Mouse (Mus musculus) gastrocnemius, postnatal 14 days (tissue): ENCODE data around the gene Cers1. TPM values are rescaled to one million over a fixed set of nuclear protein-coding genes. Genes with fewer than 3 reads are reported as not detected.

Source experiments
- DNase-seq: peaks from one replicate; pipeline ENCODE4 v3.0.0; 2021; ENCODE audit warnings: mixed read lengths
- intact Hi-C: fragments of 180-260 bp; cut with DNase I; formaldehyde crosslinking; loops from one replicate; pipeline ENCODE4 v1.15.1; 2025; ENCODE audit warnings: low total_unique reads
- long read RNA-seq, 2 experiments: library from polyadenylated mRNA; stranded (forward); transcript quantifications; one replicate each; pipeline ENCODE4 v2.0.0; 2021
- total RNA-seq, 2 experiments: library from RNA; stranded (reverse); gene quantifications; 2 replicates each; pipeline ENCODE4 v1.2.3; 2021

The Cers1 gene
- total RNA-seq, result 10 to 100 TPM; 14.5 to 24.5 TPM
- long read RNA-seq, experiment 1, transcript Cers1-203 (8 exons, 2,728 nt), result major isoform, 58 of 72 reads
- long read RNA-seq, experiment 1, partial matches to known transcripts, result 6 of 72 reads
- long read RNA-seq, experiment 1, other reads (novel, unspliced or antisense), result 8 of 72 reads
- long read RNA-seq, experiment 2, transcript Cers1-203 (8 exons, 2,728 nt), result major isoform, 69 of 76 reads
- long read RNA-seq, experiment 2, partial matches to known transcripts, result 6 of 76 reads
- long read RNA-seq, experiment 2, other reads (novel, unspliced or antisense), result 1 of 76 reads

DNA sequence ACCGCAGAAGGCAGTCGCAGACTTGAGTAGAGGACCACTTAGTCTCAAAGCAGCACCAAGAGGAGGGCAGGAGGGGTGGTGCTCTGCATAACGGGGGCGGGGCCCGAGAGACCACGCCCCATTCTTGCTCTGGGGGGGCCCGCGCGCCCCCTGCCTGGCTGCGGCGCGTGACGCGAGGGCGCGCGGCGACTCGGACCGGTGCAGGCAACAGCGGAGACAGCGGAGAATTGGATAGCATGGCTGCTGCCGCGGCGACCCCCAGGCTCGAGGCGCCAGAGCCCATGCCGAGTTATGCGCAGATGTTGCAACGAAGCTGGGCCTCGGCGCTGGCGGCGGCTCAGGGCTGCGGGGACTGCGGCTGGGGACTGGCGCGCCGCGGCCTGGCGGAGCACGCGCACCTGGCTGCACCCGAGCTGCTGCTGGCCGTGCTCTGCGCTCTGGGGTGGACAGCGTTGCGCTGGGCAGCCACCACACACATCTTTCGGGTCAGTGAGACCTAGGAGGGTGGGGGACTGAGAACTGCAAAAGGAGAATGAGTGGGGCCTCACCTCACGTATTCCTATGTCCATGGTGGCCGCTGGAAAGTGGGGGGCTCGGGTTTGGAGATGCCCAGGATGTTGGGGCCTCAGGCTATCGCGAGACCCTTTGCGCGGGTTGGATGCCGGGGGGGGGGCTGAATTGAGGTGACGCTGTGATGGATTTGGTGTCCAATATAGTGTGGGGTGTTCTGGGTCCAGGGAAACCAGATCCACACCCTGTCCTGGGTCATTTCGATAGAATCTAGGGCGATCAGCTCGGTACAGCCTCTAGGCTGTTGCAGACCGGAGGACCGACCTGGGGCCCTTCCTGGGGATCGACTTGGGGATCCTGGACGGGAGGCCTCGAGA, at the start of gene Cers1:
Gene Cers1, plus strand, starts transcription at position 152 of the 887 bp plus-strand sequence.
- intact Hi-C loops, result no loop called here
- DNase-seq, result peak; percentile 70

- no peak for DNase-seq
- intact Hi-C loops, result no loop called here
Observed at GRCm38 (mm10) chr8:70267674-70268073, 47.9 kb upstream of the Cers1 start.

DNA sequence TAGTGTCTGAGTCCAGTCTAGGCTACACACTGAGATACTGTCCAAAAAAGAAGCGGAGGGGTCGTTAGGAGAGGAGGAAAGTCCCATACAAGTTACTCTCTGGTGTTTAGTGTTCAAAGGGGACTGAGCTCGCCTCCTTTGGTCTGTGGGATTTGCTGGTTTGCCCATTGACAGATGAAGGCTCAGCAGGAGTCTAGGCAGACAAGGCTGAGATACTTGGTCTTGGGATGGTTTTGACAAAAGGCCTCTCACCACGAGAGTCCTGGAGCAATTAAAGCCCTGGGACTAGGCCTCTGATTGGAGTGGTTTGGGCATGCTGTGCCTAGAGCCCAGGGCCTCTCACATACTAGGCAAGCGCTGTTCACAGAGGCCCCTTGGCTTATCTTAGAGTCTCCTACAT, 47.3 kb upstream of the Cers1 start:
- no peak for DNase-seq
- intact Hi-C loops, result no loop called here

DNA sequence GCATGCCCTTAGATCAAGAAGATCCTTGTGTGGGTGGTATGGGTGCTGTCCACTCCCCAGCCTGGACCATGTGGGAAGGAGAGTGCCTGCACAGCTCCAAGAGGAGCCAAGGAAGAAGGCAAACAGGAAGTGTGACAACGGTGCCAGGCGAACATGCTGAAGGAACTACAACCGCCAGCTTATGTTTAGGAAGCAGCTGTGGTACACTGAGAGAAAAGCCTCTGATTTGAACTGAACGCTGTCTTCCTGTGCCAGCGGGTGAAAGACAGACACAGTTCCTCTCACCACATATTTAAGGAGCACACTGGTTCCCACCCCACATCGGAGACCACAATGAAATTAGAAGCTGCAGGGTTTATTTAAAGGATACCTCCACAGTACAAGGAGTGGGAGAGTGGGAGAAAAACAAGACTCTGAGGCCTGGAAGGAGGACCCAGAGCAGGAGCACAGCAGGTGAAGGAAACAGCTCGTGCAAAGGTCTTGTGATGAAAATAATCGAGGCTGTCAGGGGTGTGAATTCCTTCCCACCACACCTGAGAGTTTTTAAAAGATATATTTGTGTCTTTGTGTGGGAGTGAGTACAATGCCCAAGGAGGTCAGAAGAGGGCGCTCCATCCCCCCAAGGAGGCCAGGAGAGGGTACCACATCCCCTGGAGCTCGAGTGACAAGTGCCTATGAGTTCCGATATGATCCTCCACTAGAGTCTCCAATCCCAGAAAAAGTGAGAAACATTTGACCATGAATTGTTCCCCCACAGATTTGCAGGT, 46.6 kb upstream of the Cers1 start:
- DNase-seq, result no peak

DNA sequence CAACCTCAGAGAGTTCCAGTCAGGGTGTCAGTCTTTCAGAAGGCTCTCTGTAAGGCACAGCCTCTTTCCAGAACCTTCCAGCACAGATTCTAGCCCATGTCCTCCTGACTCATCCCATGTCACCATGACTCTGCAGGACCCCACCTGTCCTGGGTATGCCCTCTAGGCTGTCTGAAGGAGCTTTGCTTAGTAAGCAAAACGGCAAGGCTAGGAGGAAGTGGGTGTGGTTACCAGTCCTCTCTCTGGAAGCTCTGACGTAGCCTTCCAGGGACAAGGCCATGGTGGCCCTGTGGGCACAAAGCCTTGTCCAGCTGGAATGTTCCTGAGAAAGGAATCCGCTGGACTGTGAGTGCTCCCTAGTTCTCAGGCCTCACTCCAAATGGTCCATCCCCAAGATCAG, 42.6 kb upstream of the Cers1 start:
- DNase-seq, result no peak
- intact Hi-C loops, result no loop called here

More for the DNA sequence above, 46.6 kb upstream of the Cers1 start:
- intact Hi-C loops, result no loop called here

DNA sequence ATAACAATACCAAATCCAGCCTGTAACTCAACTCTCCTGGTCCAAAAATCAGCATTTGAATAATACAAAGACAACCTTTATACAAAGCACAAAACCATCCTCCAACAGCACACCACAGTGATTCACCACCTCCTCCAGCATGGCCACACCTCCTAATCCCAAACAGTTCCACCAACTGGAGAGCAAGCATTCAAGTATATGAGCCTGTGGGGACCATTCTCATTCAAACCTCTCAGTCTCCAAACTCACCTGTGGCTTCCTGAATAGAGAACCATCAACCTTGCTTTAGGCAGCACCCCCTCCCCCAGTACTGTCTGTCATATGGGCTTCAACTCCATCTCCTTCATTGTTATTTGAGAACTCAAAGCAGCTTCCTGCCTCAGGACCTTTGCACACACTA, 41.2 kb upstream of the Cers1 start:
- intact Hi-C loops, result no loop called here

DNA sequence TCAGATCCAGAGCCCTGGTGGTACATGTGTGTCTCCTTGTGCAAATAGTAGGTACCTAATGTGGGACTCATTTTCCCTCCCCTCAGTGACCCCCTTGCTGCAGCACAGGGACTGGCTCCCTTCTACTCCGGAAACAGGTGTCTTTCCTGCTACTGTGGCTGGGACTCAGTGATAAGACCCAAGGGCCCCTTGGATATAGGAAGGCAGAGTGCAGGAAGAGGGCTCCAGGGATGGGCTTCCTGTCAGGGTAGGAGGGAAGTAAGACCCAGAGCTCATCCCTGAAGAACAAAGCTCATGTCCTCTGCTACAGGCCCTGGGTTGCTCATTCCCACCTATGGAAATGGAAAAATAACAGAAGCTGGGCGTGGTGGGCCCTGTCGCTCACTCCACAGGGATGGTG, 39.1 kb upstream of the Cers1 start:
- intact Hi-C loops, result no loop called here
- no peak for DNase-seq

More for the DNA sequence above, 41.2 kb upstream of the Cers1 start:
- DNase-seq, result no peak

DNA sequence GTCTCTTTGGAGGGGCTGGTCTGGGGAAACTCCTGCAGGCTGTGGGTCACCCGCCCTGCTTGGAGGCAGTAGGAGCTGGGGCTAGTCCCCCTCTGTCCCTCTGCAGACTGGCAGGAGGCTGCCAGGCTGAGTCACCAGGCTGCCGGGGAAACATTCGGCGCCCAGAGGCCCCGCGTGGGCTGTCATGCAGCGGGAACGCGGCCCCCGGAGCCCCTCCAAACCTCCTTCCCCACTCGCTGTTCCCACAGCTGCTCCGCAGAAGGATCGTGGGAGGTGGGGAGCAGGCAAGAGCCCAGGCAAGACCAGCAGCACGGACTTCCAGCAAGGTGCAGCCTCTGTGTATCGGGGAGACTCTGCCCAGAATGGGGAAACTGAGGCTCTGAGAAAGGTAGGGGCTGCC, 37.4 kb upstream of the Cers1 start:
- intact Hi-C loops, result no loop called here
- DNase-seq, result no peak

GRCm38 (mm10) chr8:70279266-70279665, 36.3 kb upstream of the Cers1 start:
- DNase-seq, result no peak

GRCm38 (mm10) chr8:70281001-70281400, 34.6 kb upstream of the Cers1 start:
- no peak for DNase-seq
- intact Hi-C loops, result no loop called here

More at GRCm38 (mm10) chr8:70279266-70279665, 36.3 kb upstream of the Cers1 start:
- intact Hi-C loops, result no loop called here

- intact Hi-C loops, result no loop called here
Observed at GRCm38 (mm10) chr8:70282603-70283135, 32.9 kb upstream of the Cers1 start, which contains the start of gene Homer3. Gene Homer3 (plus strand): TSS chr8:70282827.

DNA sequence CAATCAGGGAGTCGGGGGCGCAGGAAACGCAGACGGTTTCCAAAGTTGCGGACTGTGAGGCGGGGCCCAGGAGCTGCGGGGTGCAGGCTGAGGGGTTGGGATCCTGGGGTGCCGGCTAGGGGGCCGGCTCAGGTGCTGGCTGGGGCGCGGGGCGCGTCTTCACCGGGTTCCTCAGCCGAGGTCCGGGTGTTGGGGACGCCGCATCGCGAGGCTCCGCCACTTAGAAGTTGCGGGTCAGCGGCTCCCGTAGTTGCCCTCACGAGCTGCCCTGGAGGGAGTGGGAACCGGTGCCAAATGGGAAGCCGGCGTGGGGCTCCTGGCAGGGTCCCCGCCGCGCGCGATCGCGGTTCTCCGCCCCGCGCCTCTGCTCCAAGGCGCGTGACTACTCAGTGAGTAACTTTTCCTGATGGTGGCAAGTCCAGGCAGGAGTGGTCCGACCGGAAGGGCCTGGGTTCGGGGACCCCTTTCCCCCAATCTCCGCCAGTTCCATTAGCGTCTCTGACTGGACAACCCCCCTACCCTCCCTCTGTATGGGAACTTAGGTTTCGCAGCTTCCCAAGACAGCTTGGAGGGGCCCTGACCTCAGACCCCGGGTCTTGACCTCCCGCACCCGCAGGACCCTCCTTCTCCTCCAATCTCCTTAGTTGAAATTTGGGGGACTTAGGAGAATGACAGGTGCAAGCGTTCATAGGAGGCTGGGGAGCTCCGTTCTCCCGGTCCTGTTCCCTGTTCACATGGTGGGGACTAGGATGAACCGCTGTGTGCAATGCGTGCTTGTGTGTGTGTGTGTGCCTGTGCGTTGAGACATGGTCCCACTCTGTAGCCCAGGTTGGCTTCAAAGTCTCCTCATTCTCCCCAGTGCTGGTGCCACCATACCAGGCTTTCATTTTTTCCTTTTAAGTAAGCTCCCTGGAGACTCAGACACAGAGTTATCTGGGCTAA, 32.2 kb upstream of the Cers1 start:
- intact Hi-C loops, result no loop called here
- peak; percentile 40 for DNase-seq

More at GRCm38 (mm10) chr8:70282603-70283135, 32.9 kb upstream of the Cers1 start, which contains the start of gene Homer3:
- peak; percentile 93 for DNase-seq

GRCm38 (mm10) chr8:70284421-70284820, 31.2 kb upstream of the Cers1 start:
- intact Hi-C loops, result no loop called here
- DNase-seq, result no peak

DNA sequence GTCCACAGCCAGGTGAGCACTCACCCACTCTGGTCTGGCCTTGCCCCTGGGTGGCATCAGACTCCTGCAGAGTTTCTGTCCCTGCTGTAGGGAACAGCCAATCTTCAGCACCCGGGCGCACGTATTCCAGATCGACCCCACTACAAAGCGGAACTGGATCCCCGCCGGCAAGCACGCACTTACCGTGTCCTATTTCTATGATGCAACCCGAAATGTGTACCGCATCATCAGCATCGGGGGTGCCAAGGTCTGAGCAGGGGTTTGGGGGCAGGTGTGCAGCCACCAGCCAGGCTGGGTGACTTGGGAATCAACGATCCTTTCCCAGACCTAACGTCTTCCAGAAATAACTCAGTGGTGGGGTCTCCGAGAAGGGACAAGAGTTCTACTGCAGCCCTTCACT, 30.3 kb upstream of the Cers1 start:
- intact Hi-C loops, result no loop called here
- DNase-seq, result no peak

GRCm38 (mm10) chr8:70286737-70287136, 28.8 kb upstream of the Cers1 start:
- intact Hi-C loops, result no loop called here
- no peak for DNase-seq

DNA sequence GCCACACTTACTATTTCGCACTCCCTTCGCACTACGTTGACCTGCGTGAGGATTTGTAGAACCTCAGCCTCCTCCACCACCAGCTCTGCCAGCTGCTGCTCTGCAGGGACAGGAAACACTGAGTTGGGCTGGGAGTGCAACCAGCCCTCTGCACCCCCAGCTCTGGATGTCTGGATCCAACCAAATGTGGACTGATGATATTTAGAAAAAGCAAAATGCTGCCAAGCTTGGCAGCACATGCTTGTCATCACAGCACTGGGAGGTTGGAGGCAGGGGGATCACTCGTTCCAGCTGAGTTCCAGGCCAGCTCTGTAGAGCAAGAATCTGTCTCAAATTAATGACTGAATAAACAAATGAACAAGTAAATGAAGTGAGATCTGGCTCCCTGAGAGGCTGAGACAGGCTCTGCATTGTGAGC, 21.6 kb upstream of the Cers1 start:
- DNase-seq, result no peak
- intact Hi-C loops, result no loop called here

GRCm38 (mm10) chr8:70300881-70301280, 14.7 kb upstream of the Cers1 start:
- intact Hi-C loops, result no loop called here
- DNase-seq, result no peak

DNA sequence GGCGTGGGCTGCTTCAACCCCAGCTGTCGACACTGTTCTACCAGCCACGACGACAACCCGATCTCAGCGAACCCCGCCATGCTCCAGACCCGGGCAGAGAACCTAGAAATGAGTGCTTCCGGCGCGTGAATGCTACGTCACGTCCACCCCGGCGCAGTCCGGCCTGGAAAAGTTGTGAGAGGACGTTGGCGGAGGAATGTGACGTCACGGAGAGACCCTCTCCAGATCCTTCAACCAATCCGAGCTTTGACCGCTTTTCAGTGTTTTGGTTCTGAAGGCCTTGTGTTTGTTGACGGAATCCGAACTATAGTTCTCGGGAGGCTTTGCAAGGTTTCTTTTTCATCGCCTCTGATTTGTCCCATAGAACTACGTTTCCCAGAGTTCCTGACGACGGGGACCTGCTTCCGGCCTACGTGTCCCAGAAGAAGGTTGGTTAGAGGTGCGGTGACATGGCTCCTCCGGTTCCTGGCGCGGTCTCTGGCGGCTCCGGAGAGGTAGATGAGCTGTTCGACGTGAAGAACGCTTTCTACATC, 13.2 kb upstream of the Cers1 start, which contains the start of the genes Ddx49 and Cope:
Gene Ddx49, minus strand, starts transcription at position 132 of the 533 bp plus-strand sequence.
Gene Cope, plus strand, starts transcription at position 161 of the 533 bp plus-strand sequence.
- peak; percentile 92 for DNase-seq
- intact Hi-C loops, result no loop called here
